Mouse (Mus musculus) liver, adult 2 months (tissue): ENCODE measurements at regions not wholly inside any gene's neighbourhood (a gene's known extent, or its start where the extent isn't known, plus 50 kb on each side); places are given as distances from the start of the nearest gene placed in this dataset.

ENCODE experiments used
- CTCF ChIP-seq: fragments of 200-500 bp; IDR thresholded peaks from 2 replicates; pipeline ENCODE4 v1.5.1; 2011; ENCODE audit warnings: low read depth, low read length, control low read depth
- POLR2A ChIP-seq: fragments of 200-500 bp; IDR thresholded peaks from 2 replicates; pipeline ENCODE4 v1.6.1; 2011; ENCODE audit warnings: low read length, control low read depth; ENCODE audit not compliant: insufficient read depth; ENCODE audit errors: extremely low read depth

- TF ChIP-seq CTCF (no peak), POLR2A (no peak)
These were observed 61.8 kb upstream of the Slc1a1 start for GRCm38 (mm10) chr19:28772840-28773570.
